Mouse (Mus musculus): ENCODE results near the gene Rhox2e. TPM values are rescaled to one million over a fixed set of nuclear protein-coding genes. Genes with fewer than 3 reads are reported as not detected.
"Not testable (repeated sequence)": the region's sequence is repeated elsewhere in the genome, so short reads cannot be mapped to it uniquely, and the experiment has no call there.

Rhox2e gene
- total RNA-seq (2021) = not detected
- long read RNA-seq, experiment 1 = 0 reads
- long read RNA-seq, experiment 2 = 0 reads

DNA sequence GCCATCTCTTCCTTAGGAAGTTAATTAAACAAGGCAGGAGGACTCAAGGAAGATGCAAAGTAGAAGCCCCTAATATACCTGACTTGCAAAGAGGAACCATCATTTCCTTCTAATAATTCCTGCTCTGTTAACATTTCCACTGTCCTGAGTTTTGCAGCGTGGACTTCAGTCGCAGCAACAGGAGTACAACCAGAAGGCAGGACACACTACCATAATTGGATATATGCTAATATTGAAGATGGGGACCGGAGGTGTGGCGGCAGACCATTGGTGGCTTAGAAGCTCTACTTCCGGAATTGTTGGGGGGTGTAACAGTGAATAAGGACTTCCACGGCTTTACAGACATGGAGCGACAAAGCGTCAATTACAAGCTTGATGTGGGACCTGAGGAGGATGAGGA lies at the start of gene Rhox2e:
Rhox2e (plus strand) TSS at position 301 of the 400 bp plus-strand sequence.
- DNase-seq (ENCODE audit: low spot score in 2 of 2) = not testable (repeated sequence)

DNA sequence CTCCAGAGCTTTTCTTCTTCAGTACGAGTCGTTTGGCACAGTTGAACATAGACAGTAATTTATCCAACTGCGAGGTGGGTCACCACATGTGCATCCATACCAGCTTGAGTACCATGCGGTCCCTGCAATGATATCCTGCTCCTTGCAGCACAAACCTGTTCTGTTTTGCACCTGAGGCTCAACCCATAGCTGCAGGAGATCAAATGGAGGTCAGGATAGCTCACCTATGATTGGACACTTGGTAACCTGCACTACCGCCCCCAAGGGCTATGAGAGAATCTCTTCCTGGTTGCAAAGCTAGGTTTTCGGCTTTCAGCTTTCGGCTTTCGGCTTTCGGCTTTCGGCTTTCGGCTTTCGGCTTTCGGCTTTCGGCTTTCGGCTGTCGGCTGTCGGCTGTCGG lies 16.2 kb upstream of the Rhox2e start, which contains the start of gene Rhox4d:
Rhox4d (plus strand) TSS at position 301 of the 400 bp plus-strand sequence.
- DNase-seq (ENCODE audit: low spot score in 2 of 2) = not testable (repeated sequence)

DNA sequence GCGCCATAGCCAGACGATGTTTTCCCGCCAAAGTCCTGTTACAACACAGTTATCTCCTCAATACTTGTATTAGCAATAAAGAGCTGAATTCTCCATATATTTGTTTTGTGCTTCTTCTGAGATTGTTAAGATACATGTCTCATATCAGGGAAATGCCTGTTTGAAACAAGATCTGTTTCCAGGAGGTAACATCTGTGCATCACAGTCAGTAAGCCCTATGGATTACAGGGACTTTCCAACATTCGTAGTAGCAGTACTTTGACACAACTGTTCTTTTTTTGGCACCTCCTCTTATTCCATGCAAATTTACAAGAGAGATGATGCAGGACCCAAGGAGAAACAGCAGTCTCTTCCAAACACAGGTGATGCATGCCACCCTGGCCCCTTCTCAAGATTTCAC lies 11.5 kb downstream of the Rhox2e start, which contains the start of gene Rhox3e:
Rhox3e (plus strand) TSS at position 301 of the 400 bp plus-strand sequence.
- not testable (repeated sequence) for DNase-seq (ENCODE audit: low spot score in 2 of 2)

DNA sequence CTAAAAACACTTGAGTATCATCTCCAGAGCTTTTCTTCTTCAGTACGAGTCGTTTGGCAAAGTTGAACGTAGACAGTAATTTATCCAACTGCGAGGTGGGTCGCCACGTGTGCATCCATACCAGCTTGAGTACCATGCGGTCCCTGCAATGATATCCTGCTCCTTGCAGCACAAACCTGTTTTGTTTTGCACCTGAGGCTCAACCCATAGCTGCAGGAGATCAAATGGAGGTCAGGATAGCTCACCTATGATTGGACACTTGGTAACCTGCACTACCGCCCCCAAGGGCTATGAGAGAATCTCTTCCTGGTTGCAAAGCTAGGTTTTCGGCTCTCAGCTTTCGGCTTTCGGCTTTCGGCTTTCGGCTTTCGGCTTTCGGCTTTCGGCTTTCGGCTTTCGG lies 26.9 kb downstream of the Rhox2e start, which contains the start of gene Rhox4e:
Rhox4e (plus strand) TSS at position 301 of the 400 bp plus-strand sequence.
- DNase-seq (ENCODE audit: low spot score in 2 of 2) = not testable (repeated sequence)

DNA sequence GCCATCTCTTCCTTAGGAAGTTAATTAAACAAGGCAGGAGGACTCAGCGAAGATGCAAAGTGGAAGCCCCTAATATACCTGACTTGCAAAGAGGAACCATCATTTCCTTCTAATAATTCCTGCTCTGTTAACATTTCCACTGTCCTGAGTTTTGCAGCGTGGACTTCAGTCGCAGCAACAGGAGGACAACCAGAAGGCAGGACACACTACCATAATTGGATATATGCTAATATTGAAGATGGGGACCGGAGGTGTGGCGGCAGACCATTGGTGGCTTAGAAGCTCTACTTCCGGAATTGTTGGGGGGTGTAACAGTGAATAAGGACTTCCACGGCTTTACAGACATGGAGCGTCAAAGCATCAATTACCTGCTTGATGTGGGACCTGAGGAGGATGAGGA lies 40.9 kb downstream of the Rhox2e start, which contains the start of gene Rhox2f:
Rhox2f (plus strand) TSS at position 301 of the 400 bp plus-strand sequence.
- not testable (repeated sequence) for DNase-seq (ENCODE audit: low spot score in 2 of 2)

DNA sequence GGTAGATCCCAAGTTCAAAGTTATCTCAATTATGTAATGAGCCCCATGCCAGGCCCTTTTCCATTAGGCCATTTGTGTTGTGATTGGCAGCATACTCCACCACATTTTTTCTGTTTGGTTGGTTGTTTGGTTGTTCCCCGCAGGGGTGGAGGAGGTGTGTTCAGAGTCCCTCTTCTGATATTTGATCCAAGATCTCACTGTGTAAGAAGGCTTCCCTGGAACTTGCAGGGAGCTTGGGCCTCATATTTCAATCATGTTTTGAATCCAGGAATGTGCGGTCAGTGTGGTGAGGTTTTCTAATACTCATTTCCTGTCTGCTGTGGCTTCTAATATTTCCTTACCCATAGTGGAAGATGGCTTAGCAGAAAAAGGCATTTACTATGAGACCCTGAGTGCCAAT lies 42.4 kb downstream of the Rhox2e start:
- not testable (repeated sequence) for DNase-seq (ENCODE audit: low spot score in 2 of 2)

DNA sequence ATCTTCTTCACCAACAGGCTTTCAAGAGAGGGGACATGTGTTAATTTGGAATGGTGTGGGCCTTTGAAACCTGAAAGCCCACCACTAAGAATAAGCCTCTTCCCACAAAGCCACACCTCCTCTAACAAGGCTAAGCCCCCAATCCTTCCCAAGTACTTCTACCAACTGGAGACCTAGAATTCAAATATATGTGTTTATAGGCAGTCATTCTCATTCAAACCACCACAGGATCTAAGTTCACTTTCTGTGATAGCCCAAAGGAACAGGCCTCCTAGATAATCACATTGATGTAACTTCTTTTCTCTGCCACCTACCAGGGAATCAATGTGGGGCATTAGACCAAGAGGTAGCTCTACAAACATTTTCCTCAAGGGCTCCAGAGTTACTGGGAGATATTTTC lies 50.4 kb downstream of the Rhox2e start, which contains the start of gene Rhox3f:
Rhox3f (plus strand) TSS at position 301 of the 400 bp plus-strand sequence.
- DNase-seq (ENCODE audit: low spot score in 2 of 2) = not testable (repeated sequence)

Other genes with a start within 250 kb of the Rhox2e start
- under 1 TPM in 1 of 2 experiments, not detected in 1; 0.91 TPM for gene Rhox3a2, start 150.4 kb upstream of the Rhox2e start, total RNA-seq (2021)
- not detected for gene Rhox4a2, start 139.6 kb upstream of the Rhox2e start, total RNA-seq (2021)
- gene Rhox2b, start 118.4 kb upstream of the Rhox2e start, total RNA-seq (2021) = not detected
- not detected for gene Rhox4b, start 98.0 kb upstream of the Rhox2e start, total RNA-seq (2021)
- not detected for gene Rhox2c, start 76.8 kb upstream of the Rhox2e start, total RNA-seq (2021)
- gene Rhox3c, start 71.9 kb upstream of the Rhox2e start, total RNA-seq (2021) = under 1 TPM in 1 of 2 experiments, not detected in 1; 0.78 TPM
- not detected for gene Rhox4c, start 50.1 kb upstream of the Rhox2e start, total RNA-seq (2021)
- not detected for gene Rhox2d, start 37.0 kb upstream of the Rhox2e start, total RNA-seq (2021)
- gene Rhox4d, start 16.1 kb upstream of the Rhox2e start, total RNA-seq (2021) = not detected
- gene Rhox3e, start 11.6 kb downstream of the Rhox2e start, total RNA-seq (2021) = not detected
- not detected for gene Rhox4e, start 27.0 kb downstream of the Rhox2e start, total RNA-seq (2021)
- not detected for gene Rhox2f, start 41.0 kb downstream of the Rhox2e start, total RNA-seq (2021)
- not detected for gene Rhox3f, start 50.5 kb downstream of the Rhox2e start, total RNA-seq (2021)
- gene Rhox4f, start 77.3 kb downstream of the Rhox2e start, total RNA-seq (2021) = not detected
- gene Rhox3g, start 98.2 kb downstream of the Rhox2e start, total RNA-seq (2021) = not detected
- not detected for gene Rhox2g, start 113.0 kb downstream of the Rhox2e start, total RNA-seq (2021)
- gene Rhox4g, start 120.9 kb downstream of the Rhox2e start, total RNA-seq (2021) = not detected
- under 1 TPM; 0.29 to 0.36 TPM for gene Rhox3h, start 138.3 kb downstream of the Rhox2e start, total RNA-seq (2021)
- not detected for gene Rhox2h, start 142.8 kb downstream of the Rhox2e start, total RNA-seq (2021)

All from gastrocnemius, postnatal 4 days (tissue).